Mouse (Mus musculus) B cell, adult 67 days (primary cell): Measurements from ENCODE around the gene Stk35. TPM values are rescaled to one million over a fixed set of nuclear protein-coding genes. Genes with fewer than 3 reads are reported as not detected.

Experiments used
- total RNA-seq, 2 experiments: library from RNA; stranded (reverse); gene quantifications; 4 replicates each; pipeline ENCODE4 v1.2.4; 2023

The Stk35 gene
- 10 to 100 TPM; 15.4 to 20.2 TPM for total RNA-seq

DNA sequence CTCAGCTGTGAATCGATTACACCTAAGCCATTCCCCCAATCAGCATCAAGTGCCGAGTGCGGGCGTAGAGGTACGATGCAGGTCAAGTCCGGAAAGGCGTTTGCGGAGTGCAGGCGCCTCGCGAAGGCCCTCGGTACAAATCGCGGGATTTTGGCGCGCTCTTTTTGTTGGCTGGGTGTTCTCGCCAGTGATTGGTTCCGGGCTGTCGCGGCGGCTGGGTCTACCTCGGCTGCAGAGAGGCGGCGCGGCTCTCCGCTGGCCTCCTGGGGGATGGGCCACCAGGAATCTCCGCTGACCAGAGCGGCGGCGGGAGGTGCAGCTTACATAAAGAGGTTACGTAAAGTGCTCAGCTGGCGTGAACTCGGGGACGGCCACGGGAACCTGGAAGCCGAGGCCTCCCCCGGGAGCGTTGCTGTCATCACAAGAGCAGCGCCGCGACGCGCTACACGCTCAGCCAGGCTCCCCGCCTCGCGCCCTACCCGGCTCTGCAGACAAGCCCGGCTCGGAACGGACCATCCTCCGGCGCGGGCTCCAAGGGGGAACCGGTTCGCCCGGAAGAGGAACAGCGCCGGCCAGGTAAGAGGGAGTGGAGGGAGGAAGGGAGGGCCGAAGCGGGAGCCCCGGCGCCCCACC, at the start of gene Stk35:
Gene Stk35 (plus strand): TSS at position 247 of the 633 bp plus-strand sequence.

Other genes with a start within 250 kb of the Stk35 start
- 10 to 100 TPM in 1 of 2 experiments, 1 to 10 TPM in 1; 9.3 to 15.8 TPM for gene Sirpa, start 207.7 kb upstream of the Stk35 start, total RNA-seq
- not detected for gene Pdyn, start 100.7 kb upstream of the Stk35 start, total RNA-seq
- gene Tgm3, start 211.8 kb downstream of the Stk35 start, total RNA-seq, result not detected